Mouse (Mus musculus) right cerebral cortex, postnatal 10 days (tissue): Measurements from ENCODE around the gene Timm17b.
A peak's percentile ranks its signal among the peaks of the same experiment; 100 is the strongest.

Experiments
- DNase-seq, 2 experiments: peaks; one replicate each; pipeline ENCODE4 v3.0.0; 2021; ENCODE audit warnings: low spot score in 2 of 2

Timm17b gene

DNA sequence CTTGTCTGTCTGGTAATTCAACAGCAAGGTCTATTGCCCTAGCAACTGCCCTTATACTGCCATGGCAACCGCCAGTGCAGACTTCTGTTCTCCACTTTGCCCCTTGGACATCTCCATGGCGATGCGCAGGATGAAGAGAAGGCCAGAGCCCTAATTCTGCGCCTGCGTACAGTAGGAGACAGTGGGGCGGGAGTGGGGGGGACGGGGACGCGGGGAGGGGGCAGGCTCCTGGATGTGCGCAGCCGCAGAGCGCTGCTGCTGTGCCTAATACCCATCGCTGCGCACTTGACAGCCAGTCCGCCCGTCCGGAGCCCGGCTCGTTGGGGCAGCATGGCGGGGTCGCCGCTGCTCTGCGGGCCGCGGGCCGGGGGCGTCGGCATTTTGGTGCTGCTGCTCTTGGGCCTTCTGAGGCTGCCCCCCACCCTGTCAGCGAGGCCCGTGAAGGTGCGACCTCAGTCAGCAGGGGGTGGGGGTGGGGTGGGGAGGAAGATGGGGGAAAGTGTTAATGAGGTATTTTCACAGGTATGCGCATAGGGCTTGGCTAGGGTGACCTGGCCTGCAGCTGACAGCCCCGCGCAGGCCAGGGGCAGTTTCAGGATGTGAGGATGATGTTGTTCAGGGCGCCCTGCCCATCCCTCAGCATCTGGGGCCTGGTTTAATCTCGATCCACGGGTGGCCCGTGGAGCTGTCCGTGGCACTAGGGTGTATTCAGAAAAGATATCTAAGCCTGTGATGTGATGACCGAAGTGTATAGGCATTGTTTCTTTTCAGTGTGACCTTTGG is 20.6 kb downstream of the Timm17b start, which contains the start of gene Pcsk1n:
Pcsk1n (plus strand) TSS at position 222 of the 783 bp plus-strand sequence.
- DNase-seq = peak; percentile 70 to 74

DNA sequence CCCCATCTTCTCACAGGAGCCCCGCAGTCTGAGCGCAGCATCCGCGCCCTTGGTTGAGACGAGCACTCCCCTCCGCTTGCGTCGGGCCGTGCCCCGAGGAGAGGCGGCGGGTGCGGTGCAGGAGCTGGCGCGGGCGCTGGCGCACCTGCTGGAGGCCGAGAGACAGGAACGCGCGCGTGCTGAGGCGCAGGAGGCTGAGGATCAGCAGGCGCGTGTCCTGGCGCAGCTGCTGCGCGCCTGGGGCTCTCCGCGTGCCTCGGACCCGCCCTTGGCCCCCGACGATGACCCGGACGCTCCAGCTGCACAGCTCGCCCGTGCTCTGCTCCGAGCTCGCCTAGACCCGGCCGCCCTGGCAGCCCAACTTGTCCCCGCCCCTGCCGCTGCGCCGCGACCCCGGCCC is 22.9 kb downstream of the Timm17b start:
- peak in 1 of 2 experiments; percentile 38 for DNase-seq

DNA sequence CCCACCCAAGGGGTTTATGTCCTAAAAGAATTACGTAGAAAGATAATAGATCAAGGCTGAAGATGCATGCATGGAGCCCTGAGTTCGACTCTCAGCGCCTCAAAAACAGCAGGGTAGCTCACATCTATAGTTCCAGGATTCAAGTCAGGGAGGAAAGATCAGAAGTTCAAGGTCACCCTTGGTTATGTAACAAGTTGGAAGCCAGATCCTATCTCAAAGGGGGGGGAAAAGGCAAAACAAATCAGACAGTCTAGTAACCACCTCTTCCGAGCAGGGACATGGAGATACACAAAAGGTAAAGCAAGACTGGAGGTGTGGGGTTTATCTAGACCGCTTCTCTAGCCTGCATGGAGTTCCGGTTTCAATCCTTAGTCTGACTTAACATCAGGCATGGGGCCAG is 27.1 kb downstream of the Timm17b start:
- DNase-seq = no peak

DNA sequence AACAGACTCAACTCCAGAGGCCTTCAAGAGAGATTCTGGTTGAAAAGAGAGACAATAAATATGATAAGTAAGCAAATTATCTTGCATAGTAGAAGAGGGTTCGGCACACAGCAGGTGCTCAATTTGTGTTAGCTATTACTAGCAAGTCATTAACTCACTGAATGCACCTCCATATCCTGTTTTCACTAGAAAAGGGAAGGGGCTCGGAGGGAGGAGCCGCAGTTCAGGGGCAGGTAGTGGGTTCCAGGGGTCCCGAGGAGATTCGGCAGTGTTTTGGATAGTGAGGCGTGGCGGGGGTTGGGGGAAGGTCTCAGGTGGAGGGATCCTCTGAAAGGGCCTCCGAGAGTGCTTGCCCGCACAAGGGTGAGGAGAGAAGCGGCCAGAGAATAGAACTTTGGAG is 28.0 kb downstream of the Timm17b start:
- DNase-seq = no peak

DNA sequence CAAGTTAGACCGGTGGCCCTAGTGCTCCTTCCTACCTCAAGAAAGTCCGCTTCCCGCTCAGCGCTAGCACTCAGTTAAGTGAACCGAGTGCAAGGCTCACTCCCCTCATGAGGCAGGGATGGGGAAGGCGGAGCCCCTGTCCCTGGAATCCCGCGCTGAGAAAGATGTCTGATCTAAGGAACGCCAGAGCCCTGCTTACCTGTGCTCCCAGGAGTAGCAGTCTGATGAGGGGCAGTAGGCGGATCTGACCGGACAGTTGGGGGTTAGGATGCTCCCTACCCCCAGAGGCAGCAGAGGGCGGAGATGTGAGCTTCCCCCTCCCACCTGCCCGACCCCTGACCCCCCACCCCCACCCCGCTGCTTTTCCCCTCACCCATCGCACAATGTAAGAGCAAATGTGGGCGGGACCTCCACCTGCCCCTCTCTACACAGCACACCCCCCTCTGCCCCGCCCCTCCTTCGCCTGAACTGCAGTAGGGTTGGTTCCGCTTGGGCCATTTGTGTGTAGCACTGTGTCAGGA is 29.2 kb downstream of the Timm17b start, which contains the start of gene Eras:
Eras (minus strand) TSS at position 338 of the 521 bp plus-strand sequence.
- DNase-seq = no peak

DNA sequence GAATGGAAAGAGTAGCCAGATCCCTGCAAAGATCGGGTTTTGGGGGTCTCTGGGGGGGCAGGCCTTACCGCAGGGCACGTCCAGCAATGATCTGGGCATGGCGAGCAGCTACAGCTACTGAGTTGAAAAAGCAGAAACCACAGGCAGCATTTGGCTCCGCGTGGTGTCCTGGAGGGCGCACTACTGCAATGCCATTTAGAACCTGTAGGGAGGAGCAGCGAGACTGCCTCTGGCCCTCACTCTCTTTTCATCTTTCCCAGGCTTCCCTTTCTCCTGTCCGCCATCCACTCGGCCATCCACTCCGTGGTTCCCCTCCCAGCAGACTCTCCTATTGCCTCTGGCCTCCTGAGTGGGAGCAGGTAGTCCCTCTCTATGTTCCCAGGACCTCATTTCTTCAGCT is 37.7 kb downstream of the Timm17b start:
- DNase-seq = no peak

DNA sequence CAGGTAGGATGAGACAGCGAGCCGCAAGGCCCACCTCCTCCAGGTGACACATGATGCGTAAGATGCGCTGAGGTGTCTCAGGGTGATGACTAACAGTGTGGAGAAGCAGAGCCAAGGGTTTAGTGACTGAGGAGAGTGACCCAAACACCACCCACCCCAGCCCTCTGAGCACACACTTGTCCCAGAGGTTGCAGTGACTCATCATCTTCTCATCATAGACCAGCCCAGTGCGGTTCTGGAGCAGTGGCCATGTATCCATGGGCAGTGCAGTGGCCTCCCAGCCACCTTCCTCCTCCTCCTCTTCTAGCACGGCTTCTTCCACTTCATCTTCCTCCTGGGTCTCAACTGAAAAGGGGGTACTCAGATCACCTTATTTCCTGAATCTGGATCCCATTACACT is 38.5 kb downstream of the Timm17b start:
- DNase-seq = no peak

DNA sequence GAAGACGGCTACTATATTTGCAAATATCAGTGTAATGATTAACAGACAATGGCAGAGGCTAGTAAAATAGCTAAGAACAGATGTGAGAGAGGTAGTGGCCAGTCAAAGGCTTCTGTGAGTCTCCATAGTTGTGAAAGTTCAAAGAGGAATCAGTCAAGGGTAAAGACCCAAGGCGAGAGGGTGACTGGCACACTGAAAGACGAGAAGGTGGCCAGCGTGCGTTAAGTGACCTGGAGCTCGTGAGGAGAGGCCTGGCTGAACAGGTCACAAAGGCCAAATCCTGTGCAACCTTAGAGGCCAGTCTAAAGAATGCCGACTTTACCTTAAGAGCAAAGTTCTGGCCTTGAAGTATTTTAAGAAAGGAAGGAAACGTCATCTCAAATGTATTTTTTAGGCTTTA is 46.5 kb downstream of the Timm17b start:
- DNase-seq = no peak

DNA sequence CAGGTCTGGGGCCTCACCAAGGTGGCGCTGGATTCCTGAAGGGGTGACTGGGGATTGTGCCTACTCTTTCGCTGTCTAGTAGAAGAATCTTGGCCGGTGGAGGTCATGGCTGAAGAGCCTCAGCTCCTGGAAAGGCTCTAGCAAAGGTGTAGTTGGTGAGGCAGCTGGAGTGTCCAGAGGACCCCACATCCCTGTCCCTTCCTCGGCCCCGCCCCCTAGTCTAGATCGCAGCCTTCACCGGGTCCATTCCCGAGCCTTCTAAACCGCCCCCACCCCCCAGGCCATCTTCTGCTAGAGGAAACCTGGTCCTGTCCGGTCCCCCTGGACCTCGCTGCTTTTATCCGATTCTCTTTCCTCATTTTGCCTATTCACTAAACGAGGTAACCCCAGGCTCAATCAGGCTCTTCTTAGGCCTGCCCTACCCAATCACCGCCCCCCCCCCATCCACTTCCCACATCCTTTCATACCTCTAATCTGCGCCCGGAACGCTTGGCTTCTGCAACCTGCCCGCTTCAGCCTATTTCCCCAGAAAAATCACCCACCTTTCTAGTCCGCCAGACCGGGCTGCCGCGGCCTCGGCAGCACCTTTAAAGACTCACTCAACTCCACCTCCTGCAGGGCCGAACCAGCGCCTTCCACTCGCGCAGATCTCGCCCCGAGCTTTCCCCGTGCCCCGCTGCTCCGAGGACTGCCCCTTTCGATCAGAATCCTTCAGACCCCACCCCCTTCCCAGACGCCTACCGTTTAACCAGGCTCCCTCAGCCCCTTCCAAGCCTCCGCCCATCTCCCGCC is 48.1 kb downstream of the Timm17b start, which contains the start of gene Hdac6:
Hdac6 (minus strand) TSS at position 782 of the 792 bp plus-strand sequence.
- peak in 1 of 2 experiments; percentile 38 for DNase-seq

DNA sequence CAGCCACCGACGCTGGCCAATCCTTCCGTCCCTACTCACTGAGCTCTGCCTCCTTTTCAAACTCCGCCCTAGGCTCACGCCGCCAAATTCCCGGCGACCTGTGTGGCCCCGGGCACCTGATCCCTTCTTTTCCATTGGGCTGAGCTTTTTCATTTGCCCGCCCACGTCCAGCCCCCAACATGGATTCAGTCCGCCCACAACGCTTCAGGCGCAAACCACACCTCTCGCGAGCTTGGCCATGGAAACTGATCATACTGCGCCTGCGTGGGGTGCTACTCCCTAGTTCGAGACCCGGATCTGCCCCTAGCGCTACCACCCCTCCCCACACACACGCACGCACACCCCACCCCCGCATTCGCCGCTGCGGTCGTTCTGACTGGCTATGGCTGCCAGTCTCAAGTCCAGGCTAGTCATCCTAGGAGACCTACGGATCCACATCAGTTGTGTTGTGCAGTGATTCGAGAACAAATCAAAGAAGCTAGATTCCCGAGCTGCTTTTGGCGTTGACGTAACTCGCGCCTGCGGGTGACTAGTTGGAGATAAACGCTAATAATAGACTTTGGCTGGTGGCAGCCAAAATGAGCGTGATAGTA is 48.8 kb downstream of the Timm17b start:
- DNase-seq = peak; percentile 97

DNA sequence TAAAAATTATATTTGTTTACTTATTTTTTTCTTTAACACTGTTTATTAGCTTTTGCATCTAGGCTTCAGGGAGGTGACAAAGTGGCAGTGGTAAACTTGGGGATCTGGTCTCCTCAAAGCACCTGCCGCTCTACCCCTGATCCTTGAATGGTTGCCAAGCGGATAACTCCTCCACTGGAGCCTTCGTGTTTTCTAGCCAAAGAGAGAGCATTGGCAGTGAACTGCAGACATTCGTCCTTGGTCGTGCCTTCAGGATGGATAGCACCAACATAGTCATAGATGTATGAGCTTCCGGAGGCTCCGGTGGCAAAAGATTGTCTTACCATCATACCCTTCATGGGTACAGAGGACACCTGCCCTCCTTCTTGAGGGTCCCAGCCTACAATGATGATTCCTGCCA is 50.9 kb downstream of the Timm17b start:
- no peak for DNase-seq
